Mouse (Mus musculus) adipocyte (in vitro differentiated cells): ENCODE results near the gene Ppp1r1b.

Experiments
- DNase-seq: peaks from one replicate; pipeline ENCODE4 v3.0.0-alpha.2; 2016; ENCODE audit warnings: low spot score

Gene Ppp1r1b

GRCm38 (mm10) chr11:98395041-98395440 lies 46.8 kb downstream of the Ppp1r1b start:
- no peak for DNase-seq

- DNase-seq: no peak
Observed at GRCm38 (mm10) chr11:98397946-98398345, 49.7 kb downstream of the Ppp1r1b start.

GRCm38 (mm10) chr11:98400161-98400726 lies 52.0 kb downstream of the Ppp1r1b start, which contains the start of gene Pgap3:
Gene Pgap3 (minus strand): TSS chr11:98400490.
- DNase-seq: peak; percentile 94

- no peak for DNase-seq
Observed at GRCm38 (mm10) chr11:98400816-98401215, 52.6 kb downstream of the Ppp1r1b start.

DNA sequence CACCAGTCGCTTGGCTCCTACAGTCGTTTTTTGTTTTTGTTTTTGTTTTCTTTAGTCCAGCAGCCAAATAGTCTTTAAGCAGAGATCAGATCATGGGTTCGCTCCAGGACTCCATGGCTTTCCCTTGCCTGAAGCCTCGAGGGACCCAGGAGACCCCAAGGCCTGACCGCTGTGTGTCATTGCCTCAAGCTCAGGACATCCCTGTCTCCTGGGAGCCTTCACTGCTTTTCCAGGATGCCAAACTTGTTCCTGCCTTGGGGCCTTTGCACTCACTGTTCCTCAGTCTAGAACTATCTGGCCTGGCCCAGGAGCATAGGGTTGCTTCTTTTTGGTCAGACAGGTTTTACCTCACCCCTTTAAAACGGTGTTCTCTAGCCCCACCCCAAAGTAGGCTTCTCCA lies 58.4 kb downstream of the Ppp1r1b start:
- no peak for DNase-seq
